Mouse (Mus musculus): Measurements from ENCODE around the gene Ndn. TPM values are rescaled to one million over a fixed set of nuclear protein-coding genes. Genes with fewer than 3 reads are reported as not detected.

Gene Ndn
- total RNA-seq, 2 experiments from 2014 or later, result 197 to 198 TPM

Other genes with a start within 250 kb of the Ndn start
- gene Magel2, start 30.4 kb downstream of the Ndn start, total RNA-seq (2021), result 1 to 10 TPM; 5.5 to 5.8 TPM
- 10 to 100 TPM; 20.3 to 21.4 TPM for gene Mkrn3, start 73.6 kb downstream of the Ndn start, total RNA-seq (2021)
- 1 to 10 TPM; 1.5 to 1.6 TPM for gene Peg12, start 117.9 kb downstream of the Ndn start, total RNA-seq (2021)